Mouse (Mus musculus) c-Kit-positive CD71-negative TER-119-negative erythroid progenitor cells, embryonic 14.5 days (primary cell): ENCODE measurements around the gene Ucp2.
A peak's percentile ranks its signal among the peaks of the same experiment; 100 is the strongest.
"Not testable (repeated sequence)": the region's sequence is repeated elsewhere in the genome, so short reads cannot be mapped to it uniquely, and the experiment has no call there.

ENCODE experiments used
- DNase-seq: peaks from one replicate; pipeline ENCODE4 v3.0.0-alpha.2; 2013; ENCODE audit warnings: low read depth

Ucp2 gene

GRCm38 (mm10) chr7:100479823-100480164 is 13.3 kb upstream of the Ucp2 start:
- DNase-seq, result no peak

- DNase-seq, result no peak
Observed at GRCm38 (mm10) chr7:100480175-100480574, 13.0 kb upstream of the Ucp2 start.

- not testable (repeated sequence) for DNase-seq
Observed at GRCm38 (mm10) chr7:100482046-100482445, 11.1 kb upstream of the Ucp2 start.

GRCm38 (mm10) chr7:100484493-100484892 is 8.6 kb upstream of the Ucp2 start:
- no peak for DNase-seq

- DNase-seq, result no peak
Observed at GRCm38 (mm10) chr7:100487301-100487700, 5.8 kb upstream of the Ucp2 start.

- no peak for DNase-seq
Observed at GRCm38 (mm10) chr7:100488474-100489048, 4.6 kb upstream of the Ucp2 start.

- DNase-seq, result no peak
Observed at GRCm38 (mm10) chr7:100492391-100493116, 583 bp upstream of the Ucp2 start.

- no peak for DNase-seq
Observed at GRCm38 (mm10) chr7:100493484-100494414, 612 bp downstream of the Ucp2 start.

GRCm38 (mm10) chr7:100494415-100494831 is 1.3 kb downstream of the Ucp2 start:
- no peak for DNase-seq

GRCm38 (mm10) chr7:100495042-100495441 is 1.9 kb downstream of the Ucp2 start:
- DNase-seq, result no peak

- peak; percentile 81 for DNase-seq
Observed at GRCm38 (mm10) chr7:100495581-100496251, 2.6 kb downstream of the Ucp2 start.

GRCm38 (mm10) chr7:100496371-100496770 is 3.2 kb downstream of the Ucp2 start:
- no peak for DNase-seq

GRCm38 (mm10) chr7:100496791-100497190 is 3.7 kb downstream of the Ucp2 start:
- no peak for DNase-seq

GRCm38 (mm10) chr7:100497402-100497801 is 4.3 kb downstream of the Ucp2 start:
- DNase-seq, result no peak

GRCm38 (mm10) chr7:100497982-100498381 is 4.8 kb downstream of the Ucp2 start:
- no peak for DNase-seq

GRCm38 (mm10) chr7:100499465-100499864 is 6.3 kb downstream of the Ucp2 start:
- no peak for DNase-seq

- no peak for DNase-seq
Observed at GRCm38 (mm10) chr7:100500276-100500977, 7.3 kb downstream of the Ucp2 start.

- no peak for DNase-seq
Observed at GRCm38 (mm10) chr7:100501027-100501843, 8.1 kb downstream of the Ucp2 start.

GRCm38 (mm10) chr7:100501844-100502373 is 8.8 kb downstream of the Ucp2 start:
- DNase-seq, result no peak

GRCm38 (mm10) chr7:100502374-100502922 is 9.3 kb downstream of the Ucp2 start:
- DNase-seq, result no peak
